Mouse (Mus musculus): Measurements from ENCODE around the gene Dll3. TPM values are rescaled to one million over a fixed set of nuclear protein-coding genes. Genes with fewer than 3 reads are reported as not detected.

Gene Dll3
- polyA plus RNA-seq (2017; shearing (Covaris generic)), result not detected

DNA sequence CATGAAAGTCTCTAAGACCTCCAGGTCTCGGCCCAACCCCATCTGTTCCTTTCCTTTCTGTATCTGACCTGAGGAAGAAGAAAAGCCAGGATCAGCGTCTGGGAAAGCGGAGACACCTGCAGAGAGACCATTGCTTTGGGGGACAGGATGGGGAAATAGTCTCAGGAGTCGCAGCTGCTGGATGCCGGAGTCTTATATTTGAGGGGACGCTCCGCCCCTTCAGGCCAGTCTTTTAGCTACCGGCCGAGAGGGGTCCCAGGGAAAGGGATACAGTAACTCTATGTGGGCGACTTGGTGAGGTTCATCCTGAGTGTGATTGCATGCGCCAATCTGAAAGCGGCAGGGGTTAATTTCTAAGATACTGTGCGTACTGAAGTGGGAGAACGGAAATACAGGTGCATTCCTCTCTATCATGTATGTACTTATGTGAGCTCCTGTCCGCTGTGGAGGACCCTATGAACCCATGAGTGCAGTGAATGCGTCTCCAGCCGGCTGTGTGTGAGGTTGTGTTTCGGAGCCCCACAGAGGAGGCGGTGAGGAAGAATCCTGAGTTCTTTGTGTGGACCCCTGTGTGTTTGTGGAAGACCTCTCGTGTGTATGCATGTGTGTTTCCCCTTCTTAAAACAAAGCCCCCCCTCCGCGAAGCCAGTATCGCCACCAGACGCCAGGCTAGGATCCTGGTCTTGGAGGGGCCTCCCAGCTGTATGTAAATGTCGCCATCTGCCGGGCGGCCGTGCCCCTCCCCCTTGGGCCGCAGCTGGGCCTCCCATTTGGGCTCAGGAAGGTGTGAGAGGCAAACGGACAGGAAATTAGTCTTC, at the start of gene Dll3:
TSS of gene Dll3 (minus strand) at position 623 of the 818 bp plus-strand sequence.
- no peak for ATAC-seq

DNA sequence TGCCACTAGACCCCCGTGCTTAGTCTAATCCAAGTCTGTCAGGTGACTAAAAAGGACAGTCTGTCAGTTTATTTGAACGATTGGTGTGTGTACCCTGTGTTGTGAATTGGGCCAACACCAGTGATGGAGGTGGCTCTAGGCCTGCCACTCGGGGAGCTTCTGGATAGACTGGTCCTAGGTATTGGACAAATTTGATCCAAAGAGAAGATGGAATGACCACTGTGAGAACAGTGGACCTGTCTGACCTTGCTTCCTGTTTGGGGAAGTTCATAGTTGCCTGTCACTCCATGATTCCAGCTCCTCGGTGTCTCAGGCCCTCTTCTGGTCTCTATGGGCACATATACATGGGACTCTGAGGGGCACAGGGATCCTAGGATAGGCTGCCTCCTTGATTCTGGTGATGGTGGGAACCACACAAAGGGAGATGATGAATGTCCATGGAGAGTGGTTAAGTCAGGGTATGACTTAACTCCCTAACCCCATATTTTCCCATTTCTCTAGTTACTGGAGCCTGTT, 49.7 kb upstream of the Dll3 start:
- ATAC-seq, result no peak

DNA sequence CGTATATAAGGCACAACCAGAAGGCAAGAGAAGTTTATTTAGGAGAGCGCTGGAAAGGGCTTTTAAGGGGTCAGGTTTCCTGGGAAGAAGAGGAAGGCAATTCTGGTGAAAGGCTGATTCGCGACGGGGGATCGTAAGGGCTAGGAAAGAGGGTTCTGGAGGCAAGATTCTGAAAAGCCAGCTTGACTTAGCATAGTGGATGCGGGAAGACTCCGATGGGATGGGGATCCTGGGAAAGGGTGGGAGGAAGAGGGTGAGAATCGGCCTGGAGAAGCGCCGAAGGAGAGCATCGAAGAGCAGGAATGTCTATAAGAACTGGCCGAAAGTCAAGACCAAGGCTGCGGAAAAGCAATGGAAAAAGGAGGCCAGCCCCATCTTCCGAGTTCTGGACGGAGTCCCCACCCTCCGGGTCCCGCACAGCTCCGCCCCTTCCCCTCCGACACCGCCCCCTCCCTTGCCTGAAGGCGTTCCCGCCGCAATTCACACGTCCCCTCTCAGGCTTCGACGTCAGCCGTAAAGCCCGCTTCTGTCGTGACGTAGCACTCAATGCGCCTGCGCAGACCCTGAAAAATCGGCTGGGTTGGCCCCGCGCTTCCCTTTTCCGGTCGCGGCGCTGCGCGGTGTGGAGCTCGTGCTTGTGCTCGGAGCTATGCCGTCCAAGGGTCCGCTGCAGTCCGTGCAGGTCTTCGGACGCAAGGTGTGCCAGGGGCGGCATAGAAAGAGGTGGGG, 48.3 kb upstream of the Dll3 start, which contains the start of gene Rps16:
TSS of gene Rps16 (plus strand) at position 498 of the 729 bp plus-strand sequence.
- peak; percentile 88 for ATAC-seq

DNA sequence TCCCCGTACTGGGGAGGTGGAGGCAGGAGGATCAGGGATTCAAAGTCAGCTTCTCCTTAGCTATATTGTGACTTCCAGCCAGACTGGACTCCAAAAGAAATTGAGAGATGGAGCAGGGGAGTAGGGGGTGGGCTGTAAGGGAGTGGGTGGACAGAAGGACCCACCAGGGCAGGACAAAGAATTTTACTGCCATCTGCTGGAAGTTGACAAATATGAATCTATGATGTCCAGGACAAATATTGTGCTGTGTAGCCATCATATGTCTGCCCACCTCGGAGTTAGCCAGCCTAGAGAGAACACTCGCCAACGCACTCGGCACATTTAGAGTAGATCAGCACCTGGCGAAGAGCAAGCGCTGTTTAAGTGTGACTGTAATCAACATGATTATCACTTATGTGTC, 46.6 kb upstream of the Dll3 start:
- no peak for ATAC-seq

DNA sequence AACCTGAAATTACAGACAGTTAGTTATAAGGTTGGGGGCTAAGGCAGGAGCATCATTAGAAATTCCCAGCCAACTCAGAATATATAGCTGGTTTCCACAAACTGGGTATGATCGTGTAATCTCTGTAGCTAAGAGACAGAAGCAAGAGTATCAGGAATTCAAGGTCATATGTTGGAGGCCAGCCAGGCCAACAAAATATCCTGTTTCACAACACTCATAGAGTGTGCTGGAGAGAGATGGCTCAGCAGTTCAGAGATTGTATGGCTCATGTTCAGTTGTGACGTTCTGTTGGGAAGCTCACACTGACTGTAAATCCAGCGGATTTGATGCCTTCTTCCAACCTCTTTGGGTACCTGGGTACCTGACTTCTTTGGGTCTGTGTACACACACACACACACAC, 45.7 kb upstream of the Dll3 start:
- ATAC-seq, result no peak

DNA sequence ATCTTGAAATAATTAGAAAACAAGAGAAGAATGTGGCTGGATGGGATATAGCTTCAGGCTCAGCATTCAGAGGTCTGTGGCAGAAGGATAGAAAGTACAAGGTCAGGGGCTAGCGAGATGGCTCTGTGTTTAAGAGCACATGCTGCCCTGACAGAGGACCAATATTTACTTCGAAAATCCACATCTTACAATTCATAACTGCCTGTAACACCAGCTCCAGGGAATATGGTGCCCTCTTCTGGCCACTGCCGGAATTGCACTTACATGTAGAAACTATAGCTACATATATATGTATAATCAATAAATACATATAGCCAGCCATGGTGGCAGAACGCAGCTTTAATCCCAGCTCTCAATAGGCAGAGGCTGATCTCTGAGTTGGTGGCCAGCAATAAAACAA, 42.6 kb upstream of the Dll3 start:
- ATAC-seq, result no peak

DNA sequence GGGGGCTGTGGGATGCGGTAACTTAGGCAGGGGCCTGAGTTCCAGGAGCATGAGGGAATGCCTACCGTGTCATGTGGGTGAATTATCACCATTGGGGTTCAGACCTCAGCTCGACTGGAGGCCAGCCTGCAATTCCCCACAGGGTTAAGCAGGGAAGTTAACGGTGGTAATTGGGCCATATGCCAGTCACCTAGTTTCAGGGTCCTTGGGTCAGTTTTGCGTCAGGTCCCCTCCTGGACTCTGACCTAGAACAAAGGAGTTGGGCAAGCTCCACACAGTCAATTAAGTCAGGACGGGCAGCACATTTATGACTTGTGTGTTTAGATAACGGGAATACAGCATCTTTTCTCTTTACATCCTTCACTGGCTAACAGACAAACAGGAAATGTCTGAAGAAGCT, 39.3 kb upstream of the Dll3 start:
- ATAC-seq, result no peak

DNA sequence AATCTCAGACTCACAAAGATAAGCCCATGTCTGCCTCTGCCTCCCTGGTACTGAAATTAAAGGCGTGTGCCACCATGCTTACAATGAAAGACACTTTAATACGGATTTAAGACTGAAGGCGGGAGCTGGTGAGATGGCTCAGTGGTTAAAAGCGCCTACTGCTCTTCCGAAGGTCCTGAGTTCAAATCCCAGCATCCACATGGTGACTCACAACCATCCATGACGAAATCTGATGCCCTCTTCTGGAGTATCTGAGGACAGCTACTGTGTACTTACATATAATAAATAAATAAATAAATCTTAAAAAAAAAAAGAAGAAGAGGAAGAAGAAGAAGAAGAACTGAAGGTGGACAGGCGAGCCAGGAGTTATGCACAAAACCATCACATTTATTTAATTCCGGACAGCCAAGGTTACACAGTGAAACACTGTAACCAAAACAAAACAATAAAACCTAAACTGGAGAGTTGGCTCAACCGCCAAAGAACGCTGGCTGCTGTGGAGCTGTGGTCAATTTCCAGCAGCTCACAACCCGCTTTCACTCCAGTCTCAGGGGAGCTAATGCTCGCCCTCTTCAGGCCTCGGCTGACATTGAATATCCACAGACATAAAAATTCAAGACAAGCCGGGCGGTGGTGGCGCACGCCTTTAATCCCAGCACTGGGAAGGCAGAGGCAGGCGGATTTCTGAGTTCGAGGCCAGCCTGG, 37.3 kb upstream of the Dll3 start:
- ATAC-seq, result no peak

DNA sequence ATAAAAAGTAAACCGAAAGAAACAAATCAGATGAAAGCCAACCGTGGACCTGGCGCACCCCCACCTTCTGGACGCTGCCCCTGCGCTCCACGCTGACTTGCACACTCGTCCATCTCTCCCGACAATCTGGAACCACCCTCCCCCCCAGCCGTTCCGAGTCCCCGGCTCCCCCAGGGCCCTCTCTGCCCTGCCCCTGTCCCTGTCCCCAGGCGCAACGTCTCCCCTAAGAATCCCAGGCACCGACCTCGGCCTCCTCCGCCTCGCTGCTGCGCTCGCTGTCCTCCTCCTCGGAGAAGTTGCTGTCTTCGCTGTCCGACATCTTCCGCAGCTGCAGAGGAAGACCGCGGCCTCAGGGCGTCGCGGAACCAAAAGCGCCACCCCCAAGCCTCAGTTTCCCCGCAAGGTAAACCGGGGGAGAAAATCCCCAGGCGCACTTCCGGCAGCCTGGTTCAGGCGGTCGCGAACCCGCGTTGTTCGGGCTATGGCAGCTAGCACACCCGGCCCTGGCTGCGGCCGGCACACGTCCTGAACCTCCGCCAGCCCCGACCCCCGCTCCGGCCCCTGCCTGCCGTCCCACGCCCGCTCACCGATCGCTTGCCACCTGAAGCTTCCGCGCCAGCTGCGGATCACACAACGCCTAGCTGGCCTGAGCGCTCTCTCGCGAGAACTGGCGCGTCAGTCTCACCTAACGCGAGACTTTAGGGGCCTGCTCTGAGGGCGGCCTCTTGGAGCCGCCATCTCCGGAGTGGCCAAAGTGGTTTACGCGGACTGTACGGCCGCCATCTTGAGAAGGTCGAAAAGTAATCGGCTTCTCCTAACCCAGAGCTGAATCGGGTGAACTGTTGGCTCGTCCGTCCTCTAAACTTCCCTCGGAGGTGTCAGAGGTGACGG, 36.3 kb upstream of the Dll3 start, which contains the start of gene Supt5:
TSS of gene Supt5 (minus strand) at position 639 of the 891 bp plus-strand sequence.
- ATAC-seq, result peak; percentile 99

DNA sequence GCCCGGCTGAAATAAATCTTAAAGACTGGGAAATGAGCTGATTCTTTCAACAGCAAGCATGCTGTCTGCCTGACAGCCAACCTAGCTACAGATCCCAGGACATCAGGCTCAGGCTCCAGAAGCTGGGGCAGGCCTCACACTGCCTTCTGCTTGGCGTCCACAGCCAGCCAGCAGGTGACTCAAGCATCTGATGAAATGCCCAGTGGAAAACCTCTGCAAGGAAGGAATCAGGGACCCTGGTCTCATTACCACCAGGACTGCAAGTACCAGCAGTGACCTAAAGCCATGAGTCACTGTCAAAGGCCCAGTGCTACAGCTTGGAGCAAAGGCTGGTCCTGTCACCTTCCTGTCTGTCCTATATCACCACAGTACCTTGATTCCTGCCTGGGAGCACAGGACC, 33.4 kb upstream of the Dll3 start:
- no peak for ATAC-seq

DNA sequence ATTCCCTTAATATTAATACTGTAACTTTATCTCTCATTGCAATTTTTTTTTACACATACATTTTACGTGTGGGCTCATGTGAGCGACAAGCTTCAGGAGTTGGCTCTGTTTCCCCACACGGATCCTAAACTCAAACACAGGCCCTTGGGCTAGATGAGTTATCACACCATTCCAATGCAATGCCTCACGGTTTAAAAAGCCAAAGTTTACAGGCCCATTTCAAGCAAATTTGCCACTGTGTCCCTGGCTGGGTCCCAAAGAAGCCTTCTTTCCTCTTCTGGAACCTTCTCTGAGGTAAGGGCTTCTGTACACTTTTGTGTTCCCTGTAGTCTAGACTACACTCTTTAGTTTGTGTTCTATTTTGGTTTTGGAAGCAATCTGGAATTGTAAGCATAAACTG, 32.5 kb upstream of the Dll3 start:
- ATAC-seq, result no peak

DNA sequence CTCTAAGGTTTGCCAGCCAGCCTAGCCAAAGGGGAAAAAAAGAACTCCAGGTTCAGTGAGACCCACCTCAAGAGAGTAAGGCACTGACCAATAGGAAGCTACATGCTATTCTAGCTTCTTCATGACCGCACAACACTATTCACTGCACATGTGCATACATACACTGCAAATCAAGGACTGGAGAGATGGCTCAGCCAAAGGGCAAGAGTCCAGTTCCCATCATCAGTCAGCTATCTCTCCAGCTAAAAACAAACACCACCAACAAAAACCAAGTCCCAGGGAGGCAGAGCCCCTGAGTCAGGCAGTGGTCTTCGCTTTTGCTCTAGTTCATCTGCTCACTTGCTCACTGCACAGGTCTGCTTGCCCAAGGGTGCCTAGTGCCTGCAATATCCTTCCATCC, 26.2 kb upstream of the Dll3 start:
- ATAC-seq, result no peak

DNA sequence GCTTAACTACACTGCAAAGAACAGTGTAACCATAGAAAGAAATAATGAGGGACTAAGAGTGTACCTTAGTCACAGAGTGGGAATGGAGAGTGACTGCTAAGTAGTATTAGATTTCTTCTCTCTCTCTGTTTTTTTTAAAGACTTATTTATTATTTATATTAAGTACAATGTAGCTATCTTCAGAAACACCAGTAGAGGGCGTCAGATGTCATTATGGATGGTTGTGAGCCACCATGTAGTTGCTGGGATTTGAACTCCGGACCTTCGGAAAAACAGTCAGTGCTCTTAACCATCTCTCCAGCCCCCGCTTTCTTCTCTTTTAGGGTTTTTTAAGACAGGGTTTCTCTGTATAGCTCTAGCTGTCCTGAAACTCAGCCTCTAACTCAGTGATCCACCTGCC, 24.4 kb upstream of the Dll3 start:
- no peak for ATAC-seq

DNA sequence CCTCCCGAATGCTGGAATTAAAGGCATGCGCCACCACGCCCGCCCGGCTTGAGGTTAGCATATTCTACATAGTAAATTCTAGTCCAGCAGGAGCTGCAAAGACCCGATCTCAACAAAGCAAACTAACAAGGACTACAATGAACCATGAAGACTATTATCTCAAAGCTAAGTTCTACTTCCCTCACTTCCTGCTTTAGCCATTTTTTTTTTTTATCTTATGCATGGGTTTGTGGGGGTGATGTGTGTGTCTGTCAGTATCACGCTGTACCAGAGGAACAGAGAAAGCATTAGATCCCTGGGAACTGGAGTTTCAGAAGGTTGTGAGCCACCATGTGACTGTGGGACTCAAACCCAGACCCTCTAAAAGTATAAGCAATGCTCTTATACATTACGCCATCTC, 23.3 kb upstream of the Dll3 start:
- ATAC-seq, result no peak

DNA sequence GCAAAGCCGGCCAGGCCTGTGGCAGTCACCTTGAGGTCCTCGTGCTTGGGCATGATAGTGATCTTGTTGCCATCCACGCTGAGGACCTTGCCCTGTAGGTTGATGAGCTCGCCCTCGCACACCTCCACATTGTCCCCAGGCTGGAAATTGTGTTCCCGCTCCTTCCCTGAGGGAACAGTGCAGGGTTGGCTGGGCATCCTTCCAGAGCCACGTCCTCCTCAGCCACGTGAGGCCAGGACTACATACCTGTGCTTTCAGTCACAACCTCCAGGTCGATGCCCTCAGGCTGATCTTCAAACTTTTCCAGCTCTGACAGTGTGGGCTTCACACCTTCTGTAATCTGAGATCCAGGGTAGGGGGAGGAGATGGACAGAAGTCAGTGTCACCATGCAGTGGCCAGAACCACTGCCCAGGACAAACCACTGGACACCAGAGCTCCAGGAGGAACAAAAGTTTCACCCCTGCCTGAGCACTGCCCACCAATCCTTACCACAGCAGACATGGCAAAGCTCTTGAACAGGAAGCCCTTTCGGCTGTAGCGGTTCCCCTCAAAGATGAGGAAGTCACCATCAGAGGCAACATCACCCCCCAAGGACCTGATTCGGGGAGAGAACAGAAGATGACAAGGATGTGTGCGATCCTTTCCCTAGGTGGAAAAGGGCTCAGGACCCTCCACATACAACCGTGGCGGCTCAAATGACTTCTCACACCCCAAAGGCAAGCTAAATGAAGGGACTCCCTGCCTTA, 20.1 kb upstream of the Dll3 start:
- ATAC-seq, result no peak

DNA sequence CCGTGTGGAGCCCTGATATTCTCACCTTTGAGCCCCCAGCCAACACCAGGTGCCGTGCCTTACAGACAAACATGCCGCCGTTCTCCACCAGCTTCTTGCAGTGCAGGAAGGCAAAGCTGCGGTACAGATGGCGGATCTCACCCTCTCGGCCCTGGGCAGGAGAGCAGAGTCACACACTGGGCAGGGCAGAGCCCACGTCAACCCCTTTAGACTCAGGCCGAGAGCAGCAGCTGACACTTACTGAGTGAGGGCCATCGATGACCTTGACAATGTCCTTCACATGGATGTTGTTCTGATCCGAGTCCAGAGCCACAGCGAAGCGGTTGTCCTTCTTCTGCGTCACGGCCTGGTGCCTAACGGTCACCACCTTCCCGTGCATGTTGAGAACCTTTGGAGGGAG, 16.7 kb upstream of the Dll3 start:
- ATAC-seq, result no peak

DNA sequence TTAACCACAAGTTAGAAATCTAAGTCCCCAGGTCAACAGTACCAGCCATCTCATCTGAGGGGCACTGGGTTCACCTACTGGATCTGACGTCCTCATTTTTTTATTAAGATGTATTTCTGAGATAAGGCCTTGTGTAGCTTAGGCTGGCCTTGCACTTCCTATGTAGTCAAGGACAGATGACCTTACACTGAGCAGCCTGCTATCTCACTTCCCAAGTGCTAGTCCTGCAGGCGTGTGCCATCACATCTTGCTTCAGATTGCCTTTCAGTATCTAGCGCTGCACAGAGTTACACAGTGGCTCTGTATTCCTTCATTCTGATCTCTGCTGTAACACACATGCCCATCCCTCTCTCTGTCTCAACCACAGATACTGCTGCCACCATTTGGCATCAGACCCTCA, 16.0 kb upstream of the Dll3 start:
- ATAC-seq, result no peak

DNA sequence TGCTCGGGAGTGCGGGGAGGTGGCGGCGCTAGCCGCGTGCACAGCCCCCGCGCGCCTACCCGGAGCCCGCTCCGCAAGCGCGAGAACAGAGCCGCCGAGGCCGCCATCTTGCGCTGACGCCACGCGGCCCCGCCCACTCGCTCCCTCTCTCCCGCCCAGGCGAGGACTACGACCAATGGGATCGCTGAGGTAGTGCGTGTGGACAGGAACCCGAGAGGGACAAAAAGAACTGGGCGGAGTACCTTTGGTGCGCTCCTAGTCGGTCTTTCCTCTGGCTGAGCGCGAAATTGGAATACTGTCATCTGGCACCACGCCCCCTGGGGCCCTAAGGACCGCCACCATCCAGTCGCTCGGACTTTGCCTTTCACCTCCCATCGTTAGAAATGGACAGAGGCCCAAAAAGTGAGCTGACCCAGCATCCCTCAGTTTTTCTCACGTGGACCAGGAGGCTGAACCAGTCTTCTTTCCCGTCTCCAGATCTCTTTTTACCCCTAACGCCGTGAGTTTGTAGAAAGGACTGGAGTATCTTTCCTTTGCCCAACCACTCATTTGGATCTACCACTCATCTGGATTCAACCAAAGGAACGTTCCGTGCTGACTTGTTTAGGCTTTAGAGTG, 10.0 kb upstream of the Dll3 start, which contains the start of gene Timm50:
TSS of gene Timm50 (minus strand) at position 147 of the 618 bp plus-strand sequence.
- peak; percentile 97 for ATAC-seq

DNA sequence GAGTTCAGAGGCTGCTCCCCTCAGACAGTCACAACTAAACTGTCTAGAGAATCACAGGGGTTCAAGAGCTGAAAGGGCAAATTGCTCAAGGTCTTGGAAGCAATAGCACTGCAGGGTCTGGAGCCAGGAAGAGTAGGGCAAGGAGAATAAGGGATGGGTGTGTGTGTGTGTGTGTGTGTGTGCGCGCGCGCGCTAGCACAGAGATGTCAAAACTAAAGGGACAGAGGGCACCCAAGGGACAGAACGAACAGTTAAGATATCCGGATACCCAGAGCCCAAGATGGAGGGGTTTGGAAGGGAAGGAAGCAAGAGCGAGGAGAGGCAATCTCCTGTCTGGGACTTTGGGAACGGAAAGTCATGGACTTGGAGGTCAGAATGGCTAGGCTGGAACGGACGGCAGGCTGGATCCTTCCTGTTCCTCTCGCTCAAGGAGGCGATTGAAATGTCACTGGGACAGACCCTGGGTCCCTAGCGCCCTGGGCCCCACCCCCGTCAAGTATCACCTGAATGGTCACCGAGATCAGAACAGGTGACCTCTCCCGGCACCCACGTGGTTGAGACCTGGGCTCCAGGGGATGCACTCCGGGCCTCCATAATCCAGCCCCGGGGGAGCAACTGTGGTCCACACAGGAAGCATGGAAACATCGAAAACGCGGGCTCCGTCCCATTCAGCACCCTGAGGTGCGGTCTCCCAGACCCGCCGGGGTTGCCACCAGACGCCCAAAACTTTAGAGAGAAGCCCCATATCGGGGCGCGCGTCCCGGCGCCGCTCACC, 9.3 kb upstream of the Dll3 start:
- peak; percentile 30 for ATAC-seq

DNA sequence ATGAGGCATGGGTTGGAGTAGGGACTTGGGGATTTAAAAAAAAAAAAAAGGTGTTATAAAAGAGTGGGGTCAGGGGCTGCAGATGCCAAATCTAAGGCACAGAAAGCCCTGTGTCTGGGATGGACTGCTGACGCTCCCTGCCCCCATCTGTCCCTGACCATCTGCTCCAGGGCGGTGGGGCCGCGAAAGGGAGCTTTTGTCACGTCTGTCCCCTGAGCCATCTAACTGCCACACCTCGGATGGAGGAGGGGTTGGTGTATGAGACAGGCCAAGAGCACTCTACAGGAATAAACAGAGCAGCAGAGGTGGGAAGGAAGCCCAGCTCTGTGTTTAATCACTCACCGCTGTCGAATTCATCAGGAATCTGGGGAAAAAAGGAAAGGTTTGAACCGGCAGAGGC, 7.7 kb upstream of the Dll3 start:
- no peak for ATAC-seq

All from inflammation-experienced regulatory T-cells, adult 6 months (primary cell).